Mouse (Mus musculus): ENCODE measurements at regions not wholly inside any gene's neighbourhood (a gene's known extent, or its start where the extent isn't known, plus 50 kb on each side); places are given as distances from the start of the nearest gene placed in this dataset.

GRCm38 (mm10) chr9:98703331-98703730 is 101.9 kb upstream of the Mrps22 start:
- TF ChIP-seq MYC (IDR thresholded peaks at IDR 0.05; ENCODE audit: low read depth, low read length) (no peak), USF2 (conservative IDR thresholded peaks at IDR 0.05; ENCODE audit: low read depth, low read length) (no peak), CTCF (conservative IDR thresholded peaks at IDR 0.05 in 1 of 2, IDR thresholded peaks at IDR 0.05 in 1 of 2; ENCODE audit: low read depth in 2 of 2, low read length in 2 of 2) (no peak), HCFC1 (IDR thresholded peaks at IDR 0.05; ENCODE audit: low read depth, low read length) (no peak), USF1 (IDR thresholded peaks at IDR 0.05; ENCODE audit: low read depth, low read length) (no peak), POLR2A (IDR thresholded peaks at IDR 0.05; ENCODE audit: low read depth, low read length) (no peak), ZKSCAN1 (IDR thresholded peaks at IDR 0.05; ENCODE audit: borderline replicate concordance, low read depth, low read length) (no peak), MAFK (IDR thresholded peaks at IDR 0.05; ENCODE audit: insufficient replicate concordance, low read length) (no peak), MAX (IDR thresholded peaks at IDR 0.05; ENCODE audit: low read length) (no peak), MEF2A (IDR thresholded peaks at IDR 0.05; ENCODE audit: borderline replicate concordance, low read depth, low read length) (no peak)
